Mouse (Mus musculus): ENCODE measurements around the gene Tm4sf1.

DNA sequence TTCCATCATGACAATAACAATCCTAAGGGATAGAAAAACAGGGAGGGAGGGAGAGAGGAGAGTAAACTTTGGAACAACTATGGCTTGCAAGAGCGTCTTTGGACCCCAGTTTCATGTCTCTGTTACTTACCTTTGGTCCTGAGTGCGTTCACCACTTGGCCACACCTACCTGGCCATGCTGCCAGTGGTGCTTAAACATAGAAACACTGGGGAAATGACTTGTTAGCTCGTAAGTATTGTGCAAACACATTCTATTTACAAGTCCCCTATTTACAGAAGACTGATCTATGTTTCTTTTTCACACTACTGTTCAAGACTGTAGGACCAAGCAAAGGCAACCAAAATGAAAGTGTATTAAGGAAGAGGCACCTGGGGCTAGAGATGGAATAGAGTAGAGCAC lies 39.5 kb upstream of the Tm4sf1 start:
- no peak for TF ChIP-seq CTCF (IDR thresholded peaks at IDR 0.05; ENCODE audit: low read depth)
- TF ChIP-seq EP300 (IDR thresholded peaks at IDR 0.05; ENCODE audit: low read depth): no peak

All from liver, embryonic 14.5 days (tissue).